Mouse (Mus musculus): ENCODE measurements at regions not wholly inside any gene's neighbourhood (a gene's known extent, or its start where the extent isn't known, plus 50 kb on each side); places are given as distances from the start of the nearest gene placed in this dataset.

GRCm38 (mm10) chr6:98499721-98500120, 157.2 kb upstream of the Gm765 start:
- no peak overlapping the region for H3K4me2 ChIP-seq (ENCODE audit: low read depth, low read length)
- no peaks in the 10 kb centered on the region for H3K4me1 ChIP-seq (ENCODE audit: insufficient read depth)
- DNase-seq = no peak
- no peaks in the 10 kb centered on the region for H3K27me3 ChIP-seq (ENCODE audit: insufficient read depth, low read length)
- ATAC-seq = no peak
- H3K27ac ChIP-seq (ENCODE audit: low read depth) = no peak overlapping the region
- no peak for TF ChIP-seq EP300 (IDR thresholded peaks at IDR 0.05; ENCODE audit: low read depth)
- no peak for TF ChIP-seq CTCF (IDR thresholded peaks at IDR 0.05; ENCODE audit: low read depth)
- H3K4me3 ChIP-seq (ENCODE audit: low read depth, low read length) = no peak overlapping the region
- no peaks in the 10 kb centered on the region for H3K36me3 ChIP-seq (replicated peaks; ENCODE audit: insufficient read depth, low read length)
- H3K9ac ChIP-seq (replicated peaks) = no peak overlapping the region
- 70% methylated on average over 5 of the region's 5 CpGs for WGBS (ENCODE audit: insufficient replicate concordance)
- H3K9me3 ChIP-seq (ENCODE audit: low read length) = no peaks in the 10 kb centered on the region

- no peak for TF ChIP-seq CTCF (IDR thresholded peaks at IDR 0.05; ENCODE audit: low read depth)
- TF ChIP-seq EP300 (IDR thresholded peaks at IDR 0.05; ENCODE audit: low read depth) = no peak
- Histone ChIP-seq H3K27me3 (ENCODE audit: insufficient read depth, low read length) (no peaks in the 10 kb centered on the region), H3K36me3 (replicated peaks; ENCODE audit: insufficient read depth, low read length) (no peaks in the 10 kb centered on the region), H3K4me3 (ENCODE audit: low read depth, low read length) (no peak overlapping the region), H3K4me2 (ENCODE audit: low read depth, low read length) (no peak overlapping the region), H3K27ac (ENCODE audit: low read depth) (no peak overlapping the region), H3K4me1 (ENCODE audit: insufficient read depth) (no peaks in the 10 kb centered on the region), H3K9me3 (ENCODE audit: low read length) (no peaks in the 10 kb centered on the region), H3K9ac (replicated peaks) (no peak overlapping the region)
- no peak for DNase-seq
- ATAC-seq = no peak
- 73% methylated on average over 3 of the region's 3 CpGs for WGBS (ENCODE audit: insufficient replicate concordance)
Observed at GRCm38 (mm10) chr6:98486626-98487025, 144.1 kb upstream of the Gm765 start.

- H3K9me3 ChIP-seq (ENCODE audit: low read length) = no peaks in the 10 kb centered on the region
- H3K4me2 ChIP-seq (ENCODE audit: low read depth, low read length) = no peak overlapping the region
- DNase-seq (no peak), ATAC-seq (no peak)
- H3K4me3 ChIP-seq (ENCODE audit: low read depth, low read length) = no peak overlapping the region
- H3K9ac ChIP-seq (replicated peaks) = no peak overlapping the region
- no peaks in the 10 kb centered on the region for H3K4me1 ChIP-seq (ENCODE audit: insufficient read depth)
- 49% methylated on average over 3 of the region's 3 CpGs for WGBS (ENCODE audit: insufficient replicate concordance)
- TF ChIP-seq EP300 (IDR thresholded peaks at IDR 0.05; ENCODE audit: low read depth) = no peak
- no peak for TF ChIP-seq CTCF (IDR thresholded peaks at IDR 0.05; ENCODE audit: low read depth)
- no peaks in the 10 kb centered on the region for H3K36me3 ChIP-seq (replicated peaks; ENCODE audit: insufficient read depth, low read length)
- no peaks in the 10 kb centered on the region for H3K27me3 ChIP-seq (ENCODE audit: insufficient read depth, low read length)
- H3K27ac ChIP-seq (ENCODE audit: low read depth) = no peak overlapping the region
Observed at GRCm38 (mm10) chr6:98483319-98484123, 141.0 kb upstream of the Gm765 start.

GRCm38 (mm10) chr6:98482319-98482718, 139.8 kb upstream of the Gm765 start:
- Histone ChIP-seq H3K36me3 (replicated peaks; ENCODE audit: insufficient read depth, low read length) (no peaks in the 10 kb centered on the region), H3K4me2 (ENCODE audit: low read depth, low read length) (no peak overlapping the region), H3K4me1 (ENCODE audit: insufficient read depth) (no peaks in the 10 kb centered on the region), H3K9ac (replicated peaks) (no peak overlapping the region), H3K27ac (ENCODE audit: low read depth) (no peak overlapping the region), H3K27me3 (ENCODE audit: insufficient read depth, low read length) (no peaks in the 10 kb centered on the region), H3K4me3 (ENCODE audit: low read depth, low read length) (no peak overlapping the region), H3K9me3 (ENCODE audit: low read length) (no peaks in the 10 kb centered on the region)
- ATAC-seq = no peak
- no peak for DNase-seq
- TF ChIP-seq EP300 (IDR thresholded peaks at IDR 0.05; ENCODE audit: low read depth) (no peak), CTCF (IDR thresholded peaks at IDR 0.05; ENCODE audit: low read depth) (no peak)
- WGBS (ENCODE audit: insufficient replicate concordance) = 64% methylated on average over 2 of the region's 2 CpGs

- ATAC-seq (no peak), DNase-seq (no peak)
- Histone ChIP-seq H3K4me2 (ENCODE audit: low read depth, low read length) (no peak overlapping the region), H3K4me3 (ENCODE audit: low read depth, low read length) (no peak overlapping the region), H3K4me1 (ENCODE audit: insufficient read depth) (no peaks in the 10 kb centered on the region), H3K9ac (replicated peaks) (no peak overlapping the region), H3K9me3 (ENCODE audit: low read length) (no peaks in the 10 kb centered on the region), H3K36me3 (replicated peaks; ENCODE audit: insufficient read depth, low read length) (no peaks in the 10 kb centered on the region), H3K27me3 (ENCODE audit: insufficient read depth, low read length) (no peaks in the 10 kb centered on the region), H3K27ac (ENCODE audit: low read depth) (no peak overlapping the region)
- no peak for TF ChIP-seq CTCF (IDR thresholded peaks at IDR 0.05; ENCODE audit: low read depth)
Observed at GRCm38 (mm10) chr6:98467563-98467962, 125.0 kb upstream of the Gm765 start.

- H3K4me2 ChIP-seq (ENCODE audit: low read depth, low read length) = no peak overlapping the region
- no peaks in the 10 kb centered on the region for H3K4me1 ChIP-seq (ENCODE audit: insufficient read depth)
- no peaks in the 10 kb centered on the region for H3K27me3 ChIP-seq (ENCODE audit: insufficient read depth, low read length)
- no peak overlapping the region for H3K9ac ChIP-seq (replicated peaks)
- no peak overlapping the region for H3K27ac ChIP-seq (ENCODE audit: low read depth)
- TF ChIP-seq EP300 (IDR thresholded peaks at IDR 0.05; ENCODE audit: low read depth) (no peak), CTCF (IDR thresholded peaks at IDR 0.05; ENCODE audit: low read depth) (no peak)
- H3K9me3 ChIP-seq (ENCODE audit: low read length) = no peaks in the 10 kb centered on the region
- no peaks in the 10 kb centered on the region for H3K36me3 ChIP-seq (replicated peaks; ENCODE audit: insufficient read depth, low read length)
- ATAC-seq (no peak), DNase-seq (no peak)
- no peak overlapping the region for H3K4me3 ChIP-seq (ENCODE audit: low read depth, low read length)
- 70% methylated on average over 7 of the region's 7 CpGs for WGBS (ENCODE audit: insufficient replicate concordance)
Observed at GRCm38 (mm10) chr6:98452277-98452676, 109.7 kb upstream of the Gm765 start.

Measured in liver, postnatal 0 days (tissue).